Mouse (Mus musculus): ENCODE measurements around the gene Prdm16.

GRCm38 (mm10) chr4:154378876-154379275 lies 257.8 kb downstream of the Prdm16 start:
- TF ChIP-seq CTCF (IDR thresholded peaks at IDR 0.05; ENCODE audit: extremely low read depth, insufficient read depth, insufficient read length, insufficient replicate concordance) (no peak), POLR2A (IDR thresholded peaks at IDR 0.05; ENCODE audit: low read depth, low read length) (no peak)
